Mouse (Mus musculus): ENCODE measurements around the gene Fcgr4.

DNA sequence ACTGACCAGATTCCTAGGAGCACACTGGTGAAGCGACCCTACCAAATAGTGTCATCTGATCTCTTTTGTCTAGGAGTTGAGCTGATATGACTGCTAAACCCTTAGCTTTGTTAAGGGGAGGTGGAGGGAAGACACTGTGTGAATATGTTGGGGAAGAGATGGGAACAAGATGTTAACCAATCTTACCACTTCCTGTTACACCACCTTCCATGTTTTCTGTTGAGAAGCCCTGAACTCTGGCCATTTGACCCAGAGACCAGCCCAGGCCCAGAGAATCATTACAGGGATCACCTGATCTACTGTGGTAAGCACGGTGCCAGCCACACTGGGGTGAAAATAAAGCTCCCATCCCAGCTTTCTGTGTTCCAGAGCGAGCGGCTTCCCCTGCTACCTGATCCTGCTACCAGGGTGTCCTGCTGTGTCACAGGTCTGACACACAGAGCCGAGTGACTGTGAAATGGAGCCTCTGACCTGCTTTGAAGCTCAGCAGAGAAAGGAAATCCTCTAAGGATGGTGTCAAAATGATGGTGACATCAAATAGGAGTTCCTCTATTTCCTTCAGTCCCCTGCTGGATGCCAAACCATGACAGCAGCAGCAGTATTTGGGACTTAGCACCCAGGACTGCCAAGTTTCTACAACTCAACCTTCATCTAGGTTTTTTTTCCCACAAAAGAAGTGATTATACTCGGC, 1.1 kb upstream of the Fcgr4 start:
- TF ChIP-seq MAX (IDR thresholded peaks at IDR 0.05) (no peak), CTCF (IDR thresholded peaks at IDR 0.05; ENCODE audit: control insufficient read depth, insufficient read depth, insufficient read length) (no peak)

Measured in C2C12 (cell line).